Mouse (Mus musculus) fat pad, adult 2 months (tissue): ENCODE data around the gene Ankrd49.

Experiments used
- DNase-seq: peaks from one replicate; pipeline ENCODE4 v3.0.0-alpha.2; 2011; ENCODE audit warnings: low read depth, low spot score; ENCODE audit errors: extremely low read depth

The Ankrd49 gene

GRCm38 (mm10) chr9:14750901-14751502 lies 33.7 kb downstream of the Ankrd49 start:
- DNase-seq: no peak

- DNase-seq: no peak
These were observed 44.3 kb downstream of the Ankrd49 start, which contains the start of gene Piwil4 for GRCm38 (mm10) chr9:14740151-14740924. TSS of gene Piwil4 (minus strand) at chr9:14740733.

- DNase-seq: no peak
These were observed 45.0 kb downstream of the Ankrd49 start for GRCm38 (mm10) chr9:14739498-14740150.

DNA sequence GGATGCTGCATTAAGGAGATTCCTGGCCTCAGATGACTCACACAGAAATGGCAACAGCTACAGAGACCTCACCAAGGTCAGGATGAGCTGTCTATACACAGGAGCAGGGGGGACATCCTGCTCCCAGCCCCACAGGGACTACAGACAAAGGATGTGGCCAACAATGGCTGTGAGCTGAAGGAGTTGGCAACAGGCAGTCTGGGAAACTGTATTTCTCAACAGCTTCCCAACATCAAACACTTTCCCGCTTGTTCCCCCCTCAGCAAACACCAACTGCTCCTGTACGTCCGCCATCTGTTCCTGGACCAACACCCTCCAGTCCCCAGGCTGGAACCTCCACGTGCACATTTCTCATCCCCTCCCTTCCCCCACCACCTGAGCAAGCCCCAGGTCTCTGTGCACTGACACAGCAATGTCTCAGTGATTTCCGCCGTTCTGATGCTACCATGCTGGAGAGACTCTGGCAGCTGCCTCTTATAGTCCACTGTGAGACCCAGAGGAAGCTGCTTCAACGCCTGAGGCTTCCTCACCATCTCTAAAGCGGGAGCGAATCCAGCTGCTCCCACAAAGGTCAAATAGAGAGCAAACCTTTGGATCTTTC lies 53.6 kb downstream of the Ankrd49 start:
- no peak for DNase-seq
